Mouse (Mus musculus) erythroblast, embryonic 14.5 days (primary cell): ENCODE results near the gene A930009A15Rik.

ENCODE experiments used
- GATA1 ChIP-seq: IDR thresholded peaks from 2 replicates; pipeline ENCODE4 v1.6.1; 2012; ENCODE audit warnings: low read length, inconsistent platforms, mixed read lengths
- TAL1 ChIP-seq: IDR thresholded peaks from 3 replicates; pipeline ENCODE4 v1.6.1; 2012; ENCODE audit warnings: low read length, inconsistent platforms, mixed read lengths

DNA sequence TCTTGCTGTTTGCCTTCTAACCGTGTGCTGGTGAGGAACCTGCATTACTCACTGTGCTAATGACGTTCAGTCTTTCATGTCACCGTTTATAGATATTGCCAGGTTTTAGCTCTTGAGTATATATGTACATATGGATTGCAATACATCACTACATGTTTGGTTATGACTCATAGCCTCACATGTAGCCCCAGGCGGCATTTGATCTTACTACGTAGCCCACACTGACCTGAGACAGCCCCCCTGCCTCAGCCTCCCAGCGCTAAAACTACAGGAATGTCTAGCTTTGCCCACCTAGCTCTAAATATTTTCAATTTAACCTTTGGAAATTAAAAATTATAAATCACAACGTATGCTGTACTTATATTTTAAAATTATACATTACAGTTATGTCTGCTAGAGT, 53.7 kb downstream of the A930009A15Rik start:
- TF ChIP-seq GATA1 (no peak), TAL1 (no peak)
